Mouse (Mus musculus): Measurements from ENCODE around the gene Zfp324. TPM values are rescaled to one million over a fixed set of nuclear protein-coding genes. Genes with fewer than 3 reads are reported as not detected.

The Zfp324 gene
- 7.0 and 8.2 TPM in 2 replicates for polyA plus RNA-seq (2012; rRNA removed)

DNA sequence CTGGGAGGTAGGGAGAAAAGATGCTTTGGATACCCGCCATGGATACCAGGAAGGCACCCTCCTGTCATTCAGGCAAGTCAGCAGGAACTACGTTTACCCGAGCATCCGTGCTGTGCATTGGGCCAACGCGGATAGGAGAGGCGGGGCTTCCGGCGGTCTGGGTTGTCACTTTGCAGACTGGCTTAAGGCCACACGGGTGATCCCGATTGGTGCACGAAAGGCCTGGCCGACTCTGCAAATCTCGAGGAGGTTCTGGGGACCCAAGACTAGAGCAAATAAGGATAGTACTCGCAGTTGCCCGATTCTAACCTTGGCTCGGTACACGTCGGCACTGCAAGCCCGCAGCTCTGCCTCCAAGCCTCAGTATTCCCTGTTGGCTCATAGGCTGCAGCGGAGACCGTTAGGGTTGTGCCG lies at the start of gene Zfp324:
Gene Zfp324, plus strand, starts transcription at position 161 of the 414 bp plus-strand sequence.

DNA sequence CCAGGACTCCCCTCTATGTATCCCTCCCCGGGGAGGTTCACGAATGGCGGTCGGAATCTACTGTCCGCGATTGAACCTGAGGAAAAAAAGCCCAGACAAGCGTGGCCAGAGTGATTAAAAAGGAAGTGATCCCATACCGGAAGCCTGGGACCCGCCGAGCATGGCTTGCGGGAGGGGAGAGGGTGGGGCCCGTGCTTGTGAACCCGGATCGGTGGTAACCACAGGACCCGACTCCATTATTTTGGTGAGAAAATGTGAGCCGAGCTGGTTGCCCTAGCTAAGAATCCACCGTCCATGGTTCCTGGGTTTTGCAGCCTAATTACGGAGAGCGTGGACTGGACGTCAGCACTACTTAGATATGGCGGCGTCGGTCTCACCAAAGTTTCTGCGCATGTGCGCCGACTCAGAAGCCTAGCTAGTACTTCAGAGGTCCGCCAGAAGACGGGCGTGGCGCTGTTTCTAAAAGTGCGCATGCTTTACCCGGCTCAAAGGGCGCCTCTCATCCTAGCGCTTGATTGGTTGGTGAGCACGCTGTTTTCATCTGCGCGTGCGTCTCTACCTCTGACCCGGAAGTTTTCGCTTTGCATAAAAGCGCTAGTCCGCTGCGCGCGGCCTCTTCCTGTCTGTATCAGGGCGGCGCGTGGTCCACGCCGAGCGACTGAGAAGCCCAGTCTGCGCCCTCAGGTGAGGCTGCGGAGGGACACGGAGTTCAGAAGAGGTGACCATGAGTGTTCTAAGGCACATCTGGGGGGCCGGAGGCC lies 43.8 kb upstream of the Zfp324 start, which contains the start of gene Rps5:
Gene Rps5, plus strand, starts transcription at position 586 of the 761 bp plus-strand sequence.

GRCm38 (mm10) chr7:12927191-12927680 lies 38.4 kb upstream of the Zfp324 start, which contains the start of gene Rnf225:
TSS of gene Rnf225 (plus strand) at chr7:12927416.

GRCm38 (mm10) chr7:12977682-12978389 lies 12.2 kb downstream of the Zfp324 start, which contains the start of gene Zfp446:
TSS of gene Zfp446 (plus strand) at chr7:12977848.

DNA sequence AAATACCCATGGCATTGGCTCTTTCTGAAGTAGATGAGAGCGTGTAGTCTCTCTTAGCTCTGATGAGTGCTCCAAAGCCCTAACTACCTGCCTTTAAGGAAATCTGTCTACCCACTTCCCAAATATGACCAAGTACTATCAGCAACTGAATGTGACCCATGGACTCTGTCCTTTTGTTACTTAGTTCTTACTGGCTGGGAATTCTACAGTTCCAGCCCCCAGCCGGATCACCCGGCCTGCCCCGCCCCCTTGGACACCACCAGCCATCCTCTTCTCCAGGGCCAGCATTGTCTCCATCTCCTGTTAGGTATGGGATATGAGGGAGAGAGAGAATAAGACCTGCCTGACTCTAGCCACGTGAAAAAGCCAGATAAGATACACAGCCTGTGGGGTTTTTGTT lies 32.4 kb downstream of the Zfp324 start, which contains the start of gene Slc27a5:
Gene Slc27a5, minus strand, starts transcription at position 140 of the 400 bp plus-strand sequence.

GRCm38 (mm10) chr7:12998851-12999250 lies 33.2 kb downstream of the Zfp324 start, which contains the start of gene Trim28:
TSS of gene Trim28 (plus strand) at chr7:12999114.

GRCm38 (mm10) chr7:13010005-13010908 lies 44.6 kb downstream of the Zfp324 start, which contains the start of gene Zbtb45:
TSS of gene Zbtb45 (minus strand) at chr7:13010034.

Other genes starting within 250 kb of the Zfp324 start
- not detected in 2 replicates for gene Vmn2r56, start 230.8 kb upstream of the Zfp324 start, polyA plus RNA-seq (2012; rRNA removed)
- 12.9 and 14.8 TPM in 2 replicates for gene Zscan18, start 162.2 kb upstream of the Zfp324 start, polyA plus RNA-seq (2012; rRNA removed)
- 22.0 and 24.9 TPM in 2 replicates for gene Zfp329, start 147.0 kb upstream of the Zfp324 start, polyA plus RNA-seq (2012; rRNA removed)
- 12.5 and 13.9 TPM in 2 replicates for gene Zfp110, start 131.1 kb upstream of the Zfp324 start, polyA plus RNA-seq (2012; rRNA removed)
- gene Zfp128, start 84.7 kb upstream of the Zfp324 start, polyA plus RNA-seq (2012; rRNA removed) = 4.3 and 6.6 TPM in 2 replicates
- gene Zscan22, start 68.0 kb upstream of the Zfp324 start, polyA plus RNA-seq (2012; rRNA removed) = 9.0 and 15.9 TPM in 2 replicates
- 1,933 and 2,968 TPM in 2 replicates for gene Rps5, start 43.5 kb upstream of the Zfp324 start, polyA plus RNA-seq (2012; rRNA removed)
- 2.1 and 2.5 TPM in 2 replicates for gene Rnf225, start 38.4 kb upstream of the Zfp324 start, polyA plus RNA-seq (2012; rRNA removed)
- 11.3 and 12.6 TPM in 2 replicates for gene Zfp446, start 12.0 kb downstream of the Zfp324 start, polyA plus RNA-seq (2012; rRNA removed)
- gene Slc27a5, start 32.4 kb downstream of the Zfp324 start, polyA plus RNA-seq (2012; rRNA removed) = 0.17 and 0.23 TPM in 2 replicates
- 677 and 777 TPM in 2 replicates for gene Trim28, start 33.3 kb downstream of the Zfp324 start, polyA plus RNA-seq (2012; rRNA removed)
- gene Zbtb45, start 44.2 kb downstream of the Zfp324 start, polyA plus RNA-seq (2012; rRNA removed) = 25.8 and 30.1 TPM in 2 replicates
- gene Chmp2a, start 69.0 kb downstream of the Zfp324 start, polyA plus RNA-seq (2012; rRNA removed) = 137 and 237 TPM in 2 replicates
- 152 and 259 TPM in 2 replicates for gene Ube2m, start 72.4 kb downstream of the Zfp324 start, polyA plus RNA-seq (2012; rRNA removed)
- 4.1 and 5.6 TPM in 2 replicates for gene Mzf1, start 88.9 kb downstream of the Zfp324 start, polyA plus RNA-seq (2012; rRNA removed)
- gene Vmn1r85, start 129.3 kb downstream of the Zfp324 start, polyA plus RNA-seq (2012; rRNA removed) = not detected in 2 replicates
- not detected in 2 replicates for gene Vmn1r86, start 154.1 kb downstream of the Zfp324 start, polyA plus RNA-seq (2012; rRNA removed)
- gene Vmn1r87, start 174.3 kb downstream of the Zfp324 start, polyA plus RNA-seq (2012; rRNA removed) = not detected in 2 replicates
- gene Vmn1r88, start 193.7 kb downstream of the Zfp324 start, polyA plus RNA-seq (2012; rRNA removed) = 0.01 TPM in 1 of 2 replicates, not detected in the other
- not detected in 2 replicates for gene Vmn1r89, start 247.2 kb downstream of the Zfp324 start, polyA plus RNA-seq (2012; rRNA removed)